Mouse (Mus musculus): ENCODE measurements around the gene Saa4.

GRCm38 (mm10) chr7:46751490-46751889, 19.1 kb upstream of the Saa4 start, which contains the start of gene Saa2:
- TF ChIP-seq CTCF (IDR thresholded peaks at IDR 0.05; ENCODE audit: low read depth) (no peak), EP300 (optimal IDR thresholded peaks at IDR 0.05) (no peak)
